Mouse (Mus musculus) intestine, embryonic 16.5 days (tissue): ENCODE measurements around the gene Tubb2b. TPM values are rescaled to one million over a fixed set of nuclear protein-coding genes. Genes with fewer than 3 reads are reported as not detected.
A peak's percentile ranks its signal among the peaks of the same experiment; 100 is the strongest.

ENCODE experiments used
- ATAC-seq: fragments of 200-750 bp; cut with Nextera tagmentation; 2 replicates; pipeline ENCODE4 v1.8.0; 2017; ENCODE audit warnings: moderate TSS enrichment, moderate library complexity
- H3K27ac ChIP-seq: fragments of 300-500 bp; sonication (generic); 2 replicates; pipeline ENCODE4 v1.5.1; 2014; ENCODE audit warnings: mild to moderate bottlenecking, low read length
- H3K27me3 ChIP-seq: fragments of 300-500 bp; sonication (generic); replicated peaks from 2 replicates; pipeline ENCODE4 v1.6.1; 2014; ENCODE audit warnings: low read length, control low read depth, mixed read lengths; ENCODE audit not compliant: control insufficient read depth, insufficient read depth
- H3K36me3 ChIP-seq: fragments of 300-500 bp; sonication (generic); 2 replicates; pipeline ENCODE4 v1.6.1; 2014; ENCODE audit warnings: low read length, control low read depth; ENCODE audit not compliant: control insufficient read depth, insufficient read depth
- H3K4me1 ChIP-seq: fragments of 300-500 bp; sonication (generic); 2 replicates; pipeline ENCODE4 v1.6.1; 2014; ENCODE audit warnings: low read length, control low read depth, mixed read lengths; ENCODE audit not compliant: control insufficient read depth, insufficient read depth
- H3K4me2 ChIP-seq: fragments of 300-500 bp; sonication (generic); 2 replicates; pipeline ENCODE4 v1.6.1; 2014; ENCODE audit warnings: low read depth, low read length, control low read depth
- H3K4me3 ChIP-seq: fragments of 300-500 bp; sonication (generic); 2 replicates; pipeline ENCODE4 v1.5.1; 2014; ENCODE audit warnings: mild to moderate bottlenecking, low read length
- H3K9ac ChIP-seq: fragments of 300-500 bp; sonication (generic); 2 replicates; pipeline ENCODE4 v1.6.1; 2014; ENCODE audit warnings: low read depth, low read length
- H3K9me3 ChIP-seq: fragments of 300-500 bp; sonication (generic); 2 replicates; pipeline ENCODE4 v1.6.1; 2016; ENCODE audit warnings: low read length, control low read depth; ENCODE audit not compliant: control insufficient read depth
- WGBS: fragments of 180-500 bp; shearing (Covaris S2); extraction: QIAGEN DNeasy Blood & Tissue Kit; methylation state at CpG from one replicate; pipeline ENCODE4 v1.1.7; 2014; 5-methylcytosine and 5-hydroxymethylcytosine counted together
- polyA plus RNA-seq: library from polyadenylated mRNA; unstranded; fragments of >200 nt; fragmentation: Nextera tagmentation; extraction: Ambion mirVana; gene quantifications from 2 replicates; pipeline ENCODE4 v1.2.1, GENCODE M21; 2015

The Tubb2b gene
- polyA plus RNA-seq = 30.4 and 36.0 TPM in 2 replicates

GRCm38 (mm10) chr13:34130226-34130731 is at the start of gene Tubb2b:
TSS of gene Tubb2b (minus strand) at chr13:34130466.
- Histone ChIP-seq H3K9me3 (no peaks in the 10 kb centered on the region), H3K4me2 (peak within 1 kb of the TSS; percentile 96), H3K27ac (peak within 1 kb of the TSS; percentile 61), H3K9ac (peak within 1 kb of the TSS; percentile 71), H3K27me3 (peaks cover 3% of the 10 kb centered on the region; the same call in 1 of the 2 replicates), H3K4me3 (peak within 1 kb of the TSS; percentile 75), H3K4me1 (peaks cover 21% of the 10 kb centered on the region), H3K36me3 (no peaks in the 10 kb centered on the region)
- ATAC-seq = peak; percentile 89
- under 1% methylated on average over 26 of the region's 26 CpGs for WGBS

DNA sequence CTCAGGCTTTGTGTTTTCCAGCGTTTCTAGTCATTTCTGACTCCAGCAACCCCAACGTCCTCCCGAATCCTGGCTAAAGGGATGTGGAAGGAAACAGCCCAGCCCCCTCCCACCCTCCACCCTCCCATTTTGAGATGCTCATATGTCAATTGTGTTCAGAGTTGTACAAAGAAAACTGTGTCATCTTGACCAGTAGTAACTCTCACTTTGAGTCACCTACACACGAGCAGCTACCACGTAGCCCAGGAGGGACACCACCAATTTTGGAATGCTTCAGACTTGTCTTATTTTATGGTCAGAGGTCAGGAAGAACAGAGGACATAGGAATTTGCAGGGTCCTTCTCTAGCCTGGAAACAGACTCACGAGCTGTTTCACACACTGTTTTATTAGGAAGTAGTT is 43.8 kb upstream of the Tubb2b start:
- H3K4me3 ChIP-seq = no peak overlapping the region
- no peaks in the 10 kb centered on the region for H3K36me3 ChIP-seq
- H3K9me3 ChIP-seq = no peaks in the 10 kb centered on the region
- no peak overlapping the region for H3K9ac ChIP-seq
- H3K4me1 ChIP-seq = no peaks in the 10 kb centered on the region
- ATAC-seq = no peak
- no peaks in the 10 kb centered on the region for H3K27me3 ChIP-seq
- no peak overlapping the region for H3K27ac ChIP-seq
- no peak overlapping the region for H3K4me2 ChIP-seq
- WGBS = 92% methylated on average over 6 of the region's 6 CpGs

DNA sequence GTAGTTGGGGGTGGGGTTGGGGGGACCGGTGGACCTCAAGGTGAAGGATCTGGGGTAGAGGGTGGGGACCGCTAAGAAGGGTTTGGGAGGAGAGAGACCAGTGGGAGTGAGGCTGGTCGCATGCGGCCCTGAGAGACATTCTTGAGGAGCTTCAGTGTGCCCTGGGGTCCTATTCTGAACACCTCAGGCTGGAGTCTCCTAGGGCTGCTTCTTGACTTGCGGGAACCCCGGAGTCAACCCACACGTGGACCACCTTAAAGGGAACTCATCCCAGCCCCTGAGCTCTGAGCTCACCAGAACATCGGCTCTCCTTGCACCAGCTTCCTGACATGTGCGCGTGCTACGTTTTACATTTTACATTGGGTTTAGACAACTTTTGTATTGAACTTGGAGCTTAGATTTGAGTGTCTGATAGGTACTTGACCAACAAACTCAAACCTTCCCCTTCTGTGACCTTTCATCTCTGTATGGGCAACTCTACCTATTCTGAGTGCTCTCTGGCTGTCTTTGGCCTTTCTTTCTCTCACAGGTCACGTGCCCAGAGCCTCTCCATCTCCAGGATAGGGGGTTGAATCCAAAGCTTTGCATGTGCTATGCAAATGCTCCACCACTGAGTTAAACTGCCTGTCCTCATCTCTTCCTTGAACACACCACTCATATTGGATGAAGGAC is 33.2 kb upstream of the Tubb2b start:
- Histone ChIP-seq H3K4me2 (peak overlapping the region; percentile 69), H3K9ac (peak overlapping the region; percentile 82), H3K27me3 (no peaks in the 10 kb centered on the region), H3K36me3 (peaks cover 5% of the 10 kb centered on the region), H3K4me1 (peaks cover 8% of the 10 kb centered on the region), H3K9me3 (no peaks in the 10 kb centered on the region), H3K27ac (peak overlapping the region; percentile 96), H3K4me3 (peak overlapping the region; percentile 86)
- WGBS = 30% methylated on average over 12 of the region's 12 CpGs
- ATAC-seq = peak; percentile 63; the same call in 1 of the 2 replicates

GRCm38 (mm10) chr13:34162491-34163303 is 32.4 kb upstream of the Tubb2b start, which contains the start of gene Psmg4:
TSS of gene Psmg4 (plus strand) at chr13:34162964.
- Histone ChIP-seq H3K36me3 (peaks cover 5% of the 10 kb centered on the region), H3K4me2 (peak within 1 kb of the TSS; percentile 69), H3K9me3 (no peaks in the 10 kb centered on the region), H3K27me3 (no peaks in the 10 kb centered on the region), H3K4me3 (peak within 1 kb of the TSS; percentile 86), H3K4me1 (peaks cover 8% of the 10 kb centered on the region), H3K9ac (peak within 1 kb of the TSS; percentile 82), H3K27ac (peak within 1 kb of the TSS; percentile 96)
- peak; percentile 98 for ATAC-seq
- 2% methylated on average over 44 of the region's 44 CpGs for WGBS

- no peaks in the 10 kb centered on the region for H3K27me3 ChIP-seq
- ATAC-seq = no peak
- no peak overlapping the region for H3K9ac ChIP-seq
- H3K4me1 ChIP-seq = peaks cover 8% of the 10 kb centered on the region
- H3K4me3 ChIP-seq = no peak overlapping the region
- H3K36me3 ChIP-seq = no peaks in the 10 kb centered on the region
- WGBS = 96% methylated on average over 1 of the region's 1 CpGs
- no peaks in the 10 kb centered on the region for H3K9me3 ChIP-seq
- no peak overlapping the region for H3K27ac ChIP-seq
- H3K4me2 ChIP-seq = no peak overlapping the region
Observed at GRCm38 (mm10) chr13:34159926-34160325, 29.7 kb upstream of the Tubb2b start.

DNA sequence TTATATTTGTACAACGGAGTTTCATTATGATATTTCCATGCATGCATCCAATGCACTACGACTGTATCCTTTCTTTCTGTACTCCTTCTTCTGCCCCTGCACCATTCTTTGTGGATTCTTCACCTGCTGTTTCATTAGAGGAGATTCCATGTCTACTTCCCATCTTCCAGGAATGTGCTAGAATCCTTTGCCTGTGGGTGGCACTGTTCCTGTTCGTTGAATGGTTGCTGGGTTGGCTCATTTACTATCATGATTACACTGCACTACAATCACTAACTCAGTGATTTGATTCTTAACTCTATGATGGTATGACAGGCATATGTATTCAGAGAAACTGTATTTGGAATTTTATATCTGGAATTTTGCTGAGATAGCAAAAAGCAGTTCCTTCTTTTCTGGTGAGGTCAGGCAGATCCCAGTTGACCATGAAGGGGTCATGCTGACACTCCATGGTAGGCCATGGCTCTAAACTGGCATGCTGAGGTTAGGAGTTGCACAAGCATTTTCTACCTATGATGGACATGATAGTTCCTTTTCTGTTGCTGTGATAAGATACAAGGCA is 27.4 kb upstream of the Tubb2b start:
- no peak for ATAC-seq
- H3K9me3 ChIP-seq = no peaks in the 10 kb centered on the region

DNA sequence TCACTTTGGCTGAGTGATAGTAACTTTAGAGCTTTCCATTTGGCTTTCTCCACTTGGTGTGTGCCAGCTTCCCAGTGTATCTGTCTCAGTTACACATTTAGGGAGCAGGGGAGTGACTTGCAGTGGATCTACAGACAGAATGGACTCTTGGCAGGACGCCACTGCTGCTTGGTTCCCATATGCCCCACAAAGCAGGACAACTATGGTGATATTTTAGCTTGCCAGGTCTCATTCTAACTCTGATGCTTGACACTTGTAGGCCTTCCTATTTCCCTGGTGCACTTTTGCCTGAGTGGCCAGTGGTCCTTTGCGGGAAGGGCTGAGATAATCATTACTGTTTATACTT is 26.5 kb upstream of the Tubb2b start:
- Histone ChIP-seq H3K4me1 (no peaks in the 10 kb centered on the region), H3K4me2 (no peak overlapping the region), H3K9me3 (no peaks in the 10 kb centered on the region), H3K27me3 (no peaks in the 10 kb centered on the region), H3K27ac (no peak overlapping the region), H3K36me3 (no peaks in the 10 kb centered on the region), H3K9ac (no peak overlapping the region), H3K4me3 (no peak overlapping the region)
- ATAC-seq = no peak
- 74% methylated on average over 2 of the region's 2 CpGs for WGBS

More for the DNA sequence above, 27.4 kb upstream of the Tubb2b start:
- no peak overlapping the region for H3K4me3 ChIP-seq
- no peaks in the 10 kb centered on the region for H3K36me3 ChIP-seq
- H3K9ac ChIP-seq = no peak overlapping the region
- peaks cover 4% of the 10 kb centered on the region for H3K4me1 ChIP-seq
- H3K27me3 ChIP-seq = no peaks in the 10 kb centered on the region
- no peak overlapping the region for H3K27ac ChIP-seq
- H3K4me2 ChIP-seq = no peak overlapping the region
- 89% methylated on average over 3 of the region's 3 CpGs for WGBS

DNA sequence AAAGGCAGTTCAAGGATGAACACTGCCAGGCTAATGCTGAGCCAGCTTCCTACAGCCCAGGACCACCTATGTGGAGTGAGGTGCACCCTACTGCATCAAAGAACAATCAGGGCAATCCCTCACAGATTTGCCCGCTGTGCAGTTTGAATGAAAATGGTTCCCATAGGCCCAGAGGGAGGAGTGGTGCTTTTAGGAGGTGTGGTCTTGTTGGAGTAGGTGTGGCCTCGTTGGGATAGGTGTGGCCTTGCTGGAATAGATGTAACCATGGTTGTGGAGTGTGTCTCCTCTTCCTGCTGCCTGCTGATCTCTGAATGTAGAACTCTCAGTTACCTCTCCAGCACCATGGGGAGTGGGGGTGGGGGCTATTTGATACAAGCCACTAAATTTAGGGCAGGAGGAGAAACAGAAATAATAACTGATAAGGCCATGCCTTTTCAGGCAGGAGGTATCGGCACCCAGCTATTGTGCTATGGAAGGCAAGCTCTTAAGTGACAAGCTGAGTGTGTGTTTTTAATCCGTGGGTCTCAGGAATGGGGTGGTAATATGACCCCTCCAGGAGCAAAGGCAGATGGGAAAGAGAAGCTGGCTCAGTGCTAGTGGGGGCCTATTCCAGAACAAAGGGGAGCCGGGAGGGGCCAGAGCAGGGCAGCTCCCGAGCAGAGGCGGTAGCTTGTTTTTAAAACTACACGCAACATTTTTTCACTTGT is 26.0 kb upstream of the Tubb2b start:
- Histone ChIP-seq H3K27ac (no peak overlapping the region), H3K9ac (no peak overlapping the region), H3K9me3 (no peaks in the 10 kb centered on the region), H3K4me3 (no peak overlapping the region), H3K36me3 (no peaks in the 10 kb centered on the region), H3K4me2 (no peak overlapping the region), H3K27me3 (no peaks in the 10 kb centered on the region), H3K4me1 (no peaks in the 10 kb centered on the region)
- 62% methylated on average over 8 of the region's 8 CpGs for WGBS
- ATAC-seq = 0 out of 2 replicates have a peak, but pooled peaks have one; percentile 14

DNA sequence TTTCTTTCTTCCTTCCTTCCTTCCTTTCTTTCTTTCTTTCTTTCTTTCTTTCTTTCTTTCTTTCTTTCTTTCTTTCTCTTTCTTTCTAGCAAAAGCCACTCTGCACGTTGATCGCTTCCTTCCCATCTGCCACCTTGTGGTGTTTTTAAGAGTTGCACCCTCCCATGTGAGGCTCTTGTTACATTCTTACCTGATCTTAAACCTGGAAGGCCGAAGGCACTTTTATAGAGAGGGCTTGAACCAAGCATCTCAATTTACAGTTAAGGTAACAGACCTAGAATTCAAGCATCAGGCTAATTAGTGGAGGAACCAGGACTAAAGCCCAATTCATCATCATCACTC is 24.6 kb upstream of the Tubb2b start:
- Histone ChIP-seq H3K9ac (0 out of 2 replicates have a peak overlapping the region, but pooled peaks have one; percentile 27), H3K27me3 (no peaks in the 10 kb centered on the region), H3K4me1 (peaks cover 8% of the 10 kb centered on the region), H3K27ac (no peak overlapping the region), H3K9me3 (no peaks in the 10 kb centered on the region), H3K4me2 (peak overlapping the region; percentile 11), H3K36me3 (no peaks in the 10 kb centered on the region), H3K4me3 (peak overlapping the region; percentile 10; the same call in 1 of the 2 replicates)
- no peak for ATAC-seq
- 32% methylated on average over 3 of the region's 3 CpGs for WGBS
